Mouse (Mus musculus) neural tube, embryonic 11.5 days (tissue): ENCODE data around the gene Btbd17. TPM values are rescaled to one million over a fixed set of nuclear protein-coding genes. Genes with fewer than 3 reads are reported as not detected.

Experiments used
- ATAC-seq: fragments of 200-750 bp; cut with Nextera tagmentation; 2 replicates; pipeline ENCODE4 v1.8.0; 2017; ENCODE audit warnings: moderate number of reproducible peaks, mild to moderate bottlenecking, moderate TSS enrichment, moderate library complexity; ENCODE audit not compliant: insufficient read depth, low FRiP score, low TSS enrichment
- DNase-seq: peaks from one replicate; pipeline ENCODE4 v3.0.0-alpha.2; 2015; ENCODE audit warnings: low spot score
- H3K27ac ChIP-seq: fragments of 300-500 bp; sonication (generic); 2 replicates; pipeline ENCODE4 v1.5.1; 2014; ENCODE audit warnings: low read depth, mild to moderate bottlenecking, low read length
- H3K27me3 ChIP-seq: fragments of 300-500 bp; sonication (generic); 2 replicates; pipeline ENCODE4 v1.6.1; 2014; ENCODE audit warnings: mild to moderate bottlenecking, low read length, mixed read lengths; ENCODE audit not compliant: control insufficient read depth, insufficient read depth
- H3K36me3 ChIP-seq: fragments of 300-500 bp; sonication (generic); 2 replicates; pipeline ENCODE4 v1.6.1; 2014; ENCODE audit warnings: mild to moderate bottlenecking, low read length, moderate library complexity, mixed read lengths; ENCODE audit not compliant: control insufficient read depth, insufficient read depth
- H3K4me1 ChIP-seq: fragments of 300-500 bp; sonication (generic); 2 replicates; pipeline ENCODE4 v1.6.1; 2014; ENCODE audit warnings: low read length, mixed read lengths; ENCODE audit not compliant: control insufficient read depth, insufficient read depth
- H3K4me2 ChIP-seq: fragments of 300-500 bp; sonication (generic); 2 replicates; pipeline ENCODE4 v1.6.1; 2014; ENCODE audit warnings: low read depth, mild to moderate bottlenecking, moderate library complexity
- H3K4me3 ChIP-seq: fragments of 300-500 bp; sonication (generic); 2 replicates; pipeline ENCODE4 v1.5.1; 2014; ENCODE audit warnings: low read depth, low read length
- H3K9ac ChIP-seq: fragments of 300-500 bp; sonication (generic); 2 replicates; pipeline ENCODE4 v1.6.1; 2014; ENCODE audit warnings: mild to moderate bottlenecking, low read length
- H3K9me3 ChIP-seq: fragments of 300-500 bp; sonication (generic); 2 replicates; pipeline ENCODE4 v1.6.1; 2016; ENCODE audit warnings: low read length; ENCODE audit not compliant: control insufficient read depth
- WGBS: fragments of 180-500 bp; shearing (Covaris S2); extraction: QIAGEN DNeasy Blood & Tissue Kit; methylation state at CpG from one replicate; pipeline ENCODE4 v1.1.7; 2014; 5-methylcytosine and 5-hydroxymethylcytosine counted together
- polyA plus RNA-seq: library from polyadenylated mRNA; unstranded; fragments of >200 nt; fragmentation: Nextera tagmentation; extraction: Ambion mirVana; gene quantifications from 2 replicates; pipeline ENCODE4 v1.2.1, GENCODE M21; 2014

The Btbd17 gene
- polyA plus RNA-seq, 1 experiment from 2014 or later = 51.5 TPM

- Histone ChIP-seq H3K4me2 (no peak overlapping the region), H3K36me3 (no peaks in the 10 kb centered on the region), H3K9me3 (no peaks in the 10 kb centered on the region), H3K27ac (no peak overlapping the region), H3K4me3 (no peak overlapping the region), H3K27me3 (no peaks in the 10 kb centered on the region), H3K4me1 (peaks cover 21% of the 10 kb centered on the region; the same call in 1 of the 2 replicates), H3K9ac (no peak overlapping the region)
- 89% methylated on average over 1 of the region's 1 CpGs for WGBS
- ATAC-seq = no peak
- no peak for DNase-seq
Observed at GRCm38 (mm10) chr11:114809371-114809770, 13.6 kb upstream of the Btbd17 start.

DNA sequence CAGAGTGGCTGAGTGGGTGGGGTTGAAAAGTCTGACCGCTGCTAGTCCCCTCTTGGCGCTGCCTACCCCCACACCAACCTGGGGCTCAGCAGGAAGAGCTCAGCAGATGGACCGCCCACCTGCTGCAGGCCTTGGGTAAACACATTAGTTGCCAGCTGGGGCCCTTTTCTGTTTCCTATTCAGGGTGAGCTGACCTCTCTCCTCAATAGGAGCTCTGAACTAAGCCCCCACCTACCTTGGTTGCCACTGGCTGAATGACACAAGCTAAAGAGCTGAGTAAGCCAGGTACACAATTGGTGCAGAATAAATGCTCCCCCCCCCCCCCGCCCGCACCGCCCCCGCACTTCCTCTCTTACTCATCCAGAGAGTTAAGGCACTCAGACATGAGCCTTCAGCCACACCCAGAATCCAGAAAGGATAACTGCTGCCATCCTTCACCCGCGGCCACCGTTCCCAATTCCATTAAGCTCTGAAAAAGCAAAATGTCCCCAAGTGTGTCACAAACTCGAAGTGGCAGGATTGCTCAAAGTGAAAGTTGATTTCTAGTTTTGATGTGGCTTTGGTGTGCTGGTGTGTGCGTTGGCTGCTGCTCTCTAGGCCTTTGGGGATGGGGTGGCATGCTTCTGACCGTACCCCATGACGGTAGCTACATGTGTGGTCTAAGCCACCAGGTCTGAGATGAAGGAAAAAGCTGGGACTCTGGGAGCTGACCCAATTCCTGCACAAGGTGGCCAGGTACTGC, 12.1 kb upstream of the Btbd17 start:
- 0 out of 2 replicates have a peak overlapping the region, but pooled peaks have one; percentile 15 for H3K9ac ChIP-seq
- H3K36me3 ChIP-seq = no peaks in the 10 kb centered on the region
- H3K27me3 ChIP-seq = no peaks in the 10 kb centered on the region
- no peaks in the 10 kb centered on the region for H3K9me3 ChIP-seq
- H3K4me2 ChIP-seq = no peak overlapping the region; the same call in 1 of the 2 replicates
- DNase-seq = peak; percentile 55
- ATAC-seq = peak; percentile 25; the same call in 1 of the 2 replicates
- H3K4me3 ChIP-seq = no peak overlapping the region
- 22% methylated on average over 14 of the region's 14 CpGs for WGBS
- no peak overlapping the region for H3K27ac ChIP-seq
- peaks cover 26% of the 10 kb centered on the region; the same call in 1 of the 2 replicates for H3K4me1 ChIP-seq

GRCm38 (mm10) chr11:114807025-114807424, 11.3 kb upstream of the Btbd17 start:
- ATAC-seq = no peak
- no peaks in the 10 kb centered on the region for H3K36me3 ChIP-seq
- WGBS = 43% methylated on average over 2 of the region's 2 CpGs

DNA sequence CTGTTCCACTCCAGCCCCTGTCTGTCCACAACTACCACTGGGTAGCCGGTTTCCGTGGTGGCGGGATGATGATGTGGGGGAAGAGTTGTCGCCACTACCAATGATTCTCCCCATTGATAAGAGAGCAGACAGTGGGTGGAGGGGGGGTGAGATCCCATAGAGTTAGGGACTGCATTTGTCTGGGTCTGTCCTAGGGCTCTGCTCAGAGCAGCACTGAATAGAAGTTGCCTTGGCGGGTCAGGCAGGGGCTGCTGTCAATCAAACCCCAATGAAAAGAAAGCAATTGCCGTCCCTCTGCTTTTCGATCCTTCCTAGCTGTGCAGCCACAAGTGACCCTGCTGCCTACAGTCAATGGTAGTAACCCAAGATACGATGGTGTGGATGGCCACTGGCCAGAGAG, 8.2 kb upstream of the Btbd17 start:
- no peak overlapping the region for H3K4me3 ChIP-seq
- ATAC-seq = 0 out of 2 replicates have a peak, but pooled peaks have one; percentile 36

More at GRCm38 (mm10) chr11:114807025-114807424, 11.3 kb upstream of the Btbd17 start:
- no peaks in the 10 kb centered on the region for H3K9me3 ChIP-seq
- H3K27me3 ChIP-seq = no peaks in the 10 kb centered on the region
- no peak overlapping the region for H3K9ac ChIP-seq
- no peak overlapping the region for H3K4me2 ChIP-seq
- no peak overlapping the region for H3K4me3 ChIP-seq
- peaks cover 25% of the 10 kb centered on the region; the same call in 1 of the 2 replicates for H3K4me1 ChIP-seq
- no peak for DNase-seq
- H3K27ac ChIP-seq = no peak overlapping the region

GRCm38 (mm10) chr11:114802540-114803267, 7.0 kb upstream of the Btbd17 start:
- no peak overlapping the region for H3K27ac ChIP-seq
- no peak for ATAC-seq
- no peak overlapping the region for H3K4me2 ChIP-seq
- no peak for DNase-seq
- no peaks in the 10 kb centered on the region for H3K27me3 ChIP-seq
- no peak overlapping the region for H3K9ac ChIP-seq
- no peaks in the 10 kb centered on the region for H3K9me3 ChIP-seq
- H3K36me3 ChIP-seq = no peaks in the 10 kb centered on the region
- H3K4me1 ChIP-seq = peaks cover 20% of the 10 kb centered on the region; the same call in 1 of the 2 replicates
- no peak overlapping the region for H3K4me3 ChIP-seq
- 70% methylated on average over 15 of the region's 15 CpGs for WGBS

More for the DNA sequence above, 8.2 kb upstream of the Btbd17 start:
- 39% methylated on average over 8 of the region's 8 CpGs for WGBS
- H3K4me2 ChIP-seq = no peak overlapping the region
- DNase-seq = no peak
- H3K4me1 ChIP-seq = peaks cover 25% of the 10 kb centered on the region; the same call in 1 of the 2 replicates
- no peak overlapping the region for H3K27ac ChIP-seq
- no peaks in the 10 kb centered on the region for H3K27me3 ChIP-seq
- no peaks in the 10 kb centered on the region for H3K9me3 ChIP-seq
- no peaks in the 10 kb centered on the region for H3K36me3 ChIP-seq
- no peak overlapping the region for H3K9ac ChIP-seq

DNA sequence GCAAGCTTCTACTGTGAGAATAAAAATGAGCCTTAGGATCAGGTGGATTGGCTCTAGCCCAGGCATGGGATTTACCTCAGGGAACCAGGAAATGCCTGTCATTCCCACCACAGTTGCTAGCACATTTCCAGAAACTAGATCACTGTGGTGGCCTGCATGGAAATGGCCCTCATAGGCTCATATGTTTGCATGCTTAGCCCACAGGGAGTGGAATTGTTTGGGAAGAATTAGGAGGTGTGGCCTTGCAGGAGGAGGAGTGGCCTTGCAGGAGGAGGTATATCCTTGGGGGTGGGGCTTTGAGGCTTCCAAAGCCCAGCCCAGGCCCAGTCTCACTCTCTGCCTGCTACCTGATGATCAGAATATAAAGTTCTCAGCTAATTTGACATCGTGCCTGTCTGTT, 6.2 kb upstream of the Btbd17 start:
- ATAC-seq (no peak), DNase-seq (no peak)
- H3K36me3 ChIP-seq = no peaks in the 10 kb centered on the region
- H3K9me3 ChIP-seq = no peaks in the 10 kb centered on the region
- no peak overlapping the region for H3K9ac ChIP-seq
- H3K4me2 ChIP-seq = no peak overlapping the region
- H3K4me1 ChIP-seq = peaks cover 14% of the 10 kb centered on the region; the same call in 1 of the 2 replicates
- H3K27me3 ChIP-seq = no peaks in the 10 kb centered on the region
- H3K4me3 ChIP-seq = no peak overlapping the region
- WGBS = 86% methylated on average over 1 of the region's 1 CpGs
- H3K27ac ChIP-seq = no peak overlapping the region

- DNase-seq (no peak), ATAC-seq (no peak)
- Histone ChIP-seq H3K4me3 (no peak within 1 kb of the TSS), H3K36me3 (no peaks in the 10 kb centered on the region), H3K27me3 (no peaks in the 10 kb centered on the region), H3K9ac (no peak within 1 kb of the TSS), H3K4me1 (peaks cover 22% of the 10 kb centered on the region), H3K27ac (no peak within 1 kb of the TSS), H3K4me2 (no peak within 1 kb of the TSS), H3K9me3 (no peaks in the 10 kb centered on the region)
- 91% methylated on average over 3 of the region's 3 CpGs for WGBS
Observed at GRCm38 (mm10) chr11:114798624-114799023, 2.9 kb upstream of the Btbd17 start, which contains the start of gene Gpr142. Gene Gpr142, plus strand, starts transcription at chr11:114798924.

DNA sequence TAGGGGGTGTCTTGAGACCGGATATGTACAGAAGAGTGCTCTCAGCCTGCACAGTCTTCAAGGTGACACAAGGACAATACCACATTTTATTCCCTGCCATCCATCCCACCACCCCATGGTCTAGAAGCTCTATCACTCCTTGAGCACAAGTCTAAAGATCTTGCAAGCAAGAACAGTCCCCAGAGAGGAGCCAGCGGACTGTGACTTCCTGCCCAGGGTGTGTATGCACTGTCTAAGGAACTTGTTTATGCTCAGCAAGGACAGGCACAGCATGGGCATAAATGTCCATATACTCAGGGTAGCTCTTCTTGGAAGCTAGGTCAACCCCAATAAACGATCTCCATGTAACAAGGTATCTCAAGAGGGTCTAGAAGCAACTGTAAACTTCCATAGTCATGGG, 2.2 kb upstream of the Btbd17 start:
- 87% methylated on average over 3 of the region's 3 CpGs for WGBS
- Histone ChIP-seq H3K27ac (no peak overlapping the region), H3K36me3 (no peaks in the 10 kb centered on the region), H3K9ac (no peak overlapping the region), H3K9me3 (no peaks in the 10 kb centered on the region), H3K4me2 (no peak overlapping the region), H3K4me3 (no peak overlapping the region), H3K27me3 (peaks cover 4% of the 10 kb centered on the region), H3K4me1 (peaks cover 25% of the 10 kb centered on the region)
- no peak for ATAC-seq
- no peak for DNase-seq
